Mouse (Mus musculus): ENCODE results near the gene Gatc.
"Not testable (repeated sequence)": the region's sequence is repeated elsewhere in the genome, so short reads cannot be mapped to it uniquely, and the experiment has no call there.

Gene Gatc

GRCm38 (mm10) chr5:115340577-115341313 lies at the start of gene Gatc, which contains the start of gene Triap1:
TSS of gene Gatc (minus strand) at chr5:115341178.
TSS of gene Triap1 (plus strand) at chr5:115341225.
- peak; percentile 88 to 95 for DNase-seq

- DNase-seq, result not testable (repeated sequence)
Observed at GRCm38 (mm10) chr5:115378882-115379281, 37.9 kb upstream of the Gatc start.

- DNase-seq, result no peak
Observed at GRCm38 (mm10) chr5:115375436-115375835, 34.5 kb upstream of the Gatc start.

DNA sequence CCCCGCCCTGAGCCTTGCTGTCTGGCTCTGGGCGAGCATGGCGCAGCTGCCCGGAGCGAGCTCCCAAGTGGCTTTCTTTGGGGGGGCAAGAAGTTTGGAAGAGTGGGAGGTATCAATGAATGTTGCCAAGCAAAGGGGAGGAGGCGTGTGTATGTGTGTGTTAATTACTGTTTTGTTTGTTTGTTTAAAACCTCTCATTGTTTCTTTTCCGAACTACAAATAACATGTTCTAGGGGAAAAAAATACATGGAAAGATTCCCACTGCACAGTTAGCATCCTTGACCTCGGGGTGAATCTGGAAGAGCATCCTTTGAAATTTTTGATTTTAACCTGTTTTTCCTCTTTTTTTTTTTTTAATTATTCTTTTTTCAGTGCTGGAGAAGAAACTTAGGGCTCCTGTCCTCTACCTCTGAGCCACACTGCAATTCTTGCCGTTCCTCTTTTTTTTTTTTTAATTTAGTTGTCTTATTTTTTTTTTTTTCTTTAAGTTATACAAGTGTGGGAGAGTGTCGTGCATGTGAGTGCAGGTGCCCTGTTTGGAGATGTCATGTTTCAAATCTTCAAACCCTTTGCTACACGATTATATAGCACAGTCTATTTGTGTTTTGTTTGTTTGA lies 33.3 kb upstream of the Gatc start:
- no peak for DNase-seq

DNA sequence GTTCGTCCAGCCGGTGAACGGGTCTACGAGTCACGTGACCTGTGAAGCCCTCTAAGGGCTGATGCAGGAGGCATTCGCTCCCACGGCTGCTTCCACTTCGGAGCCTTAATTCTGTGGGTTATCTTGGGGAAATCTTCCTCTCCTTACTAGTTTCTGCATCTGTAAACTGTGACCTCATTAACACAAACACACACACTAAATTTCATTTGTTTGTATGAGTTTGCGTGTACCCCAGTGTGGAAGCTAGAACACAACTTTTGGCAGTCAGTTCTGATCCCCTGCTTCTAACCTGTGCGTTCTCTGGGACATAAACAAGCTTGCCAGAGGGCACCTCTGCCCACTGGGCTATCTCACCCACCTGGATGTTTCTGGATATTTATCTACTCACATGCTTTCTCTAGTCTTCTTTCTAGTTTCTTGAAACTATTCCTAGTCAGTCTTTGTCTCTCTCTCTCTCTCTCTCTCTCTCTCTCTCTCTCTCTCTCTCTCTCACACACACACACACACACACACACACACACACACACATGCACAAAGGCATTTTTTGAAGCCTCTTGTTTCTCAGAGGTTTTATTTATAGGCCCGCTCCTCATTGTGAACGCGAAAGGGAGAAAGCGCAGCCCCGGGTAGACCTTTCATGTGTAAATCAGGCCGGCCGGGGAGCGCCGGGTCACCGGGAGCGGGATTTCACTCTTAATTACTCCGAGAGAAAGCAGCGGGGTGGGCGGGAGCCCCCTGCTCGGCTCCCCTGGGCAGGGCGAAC lies 32.6 kb upstream of the Gatc start:
- no peak for DNase-seq

DNA sequence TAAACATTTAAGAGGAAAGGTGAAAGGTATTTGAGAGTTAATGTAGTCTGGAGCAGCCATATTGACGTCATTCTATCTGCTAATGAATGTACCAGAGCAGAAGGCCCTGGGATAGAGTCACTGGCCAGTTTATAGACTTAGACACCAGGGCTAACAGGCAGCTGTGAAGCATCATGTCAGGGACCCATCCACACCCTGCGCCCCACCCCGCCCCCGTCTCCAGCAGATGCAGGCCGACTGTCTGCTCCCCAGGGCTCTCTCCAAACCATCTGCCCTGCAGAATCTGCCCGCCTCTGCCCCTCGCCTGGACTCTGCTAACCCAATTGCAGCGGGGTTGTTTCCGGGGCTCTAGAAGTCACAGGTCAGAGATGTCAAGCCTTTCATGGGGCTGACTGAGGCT lies 30.8 kb upstream of the Gatc start:
- peak in 1 of 2 experiments; percentile 15 for DNase-seq

GRCm38 (mm10) chr5:115364782-115365181 lies 23.8 kb upstream of the Gatc start:
- no peak for DNase-seq

- no peak for DNase-seq
Observed at GRCm38 (mm10) chr5:115362819-115363714, 22.1 kb upstream of the Gatc start.

DNA sequence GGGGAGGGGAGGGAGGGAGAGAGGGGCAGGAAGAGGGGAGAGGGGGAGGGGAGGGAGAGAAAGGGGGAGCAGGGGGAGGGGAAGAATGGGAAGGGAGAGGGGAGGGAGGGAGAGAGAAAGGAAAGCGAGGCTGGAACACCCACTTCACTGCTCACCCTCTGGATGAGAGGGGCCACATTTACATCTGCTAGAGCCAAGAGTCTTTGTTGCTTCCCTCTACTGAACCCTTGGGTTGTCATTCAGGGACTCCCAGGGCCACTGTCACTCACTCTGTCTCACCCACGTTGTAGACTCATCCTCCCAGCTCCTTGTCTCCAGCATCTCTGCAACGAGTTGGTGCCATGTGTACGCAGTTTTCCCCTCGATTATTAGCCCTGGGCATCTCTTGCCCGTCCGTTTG lies 21.2 kb upstream of the Gatc start:
- no peak for DNase-seq

DNA sequence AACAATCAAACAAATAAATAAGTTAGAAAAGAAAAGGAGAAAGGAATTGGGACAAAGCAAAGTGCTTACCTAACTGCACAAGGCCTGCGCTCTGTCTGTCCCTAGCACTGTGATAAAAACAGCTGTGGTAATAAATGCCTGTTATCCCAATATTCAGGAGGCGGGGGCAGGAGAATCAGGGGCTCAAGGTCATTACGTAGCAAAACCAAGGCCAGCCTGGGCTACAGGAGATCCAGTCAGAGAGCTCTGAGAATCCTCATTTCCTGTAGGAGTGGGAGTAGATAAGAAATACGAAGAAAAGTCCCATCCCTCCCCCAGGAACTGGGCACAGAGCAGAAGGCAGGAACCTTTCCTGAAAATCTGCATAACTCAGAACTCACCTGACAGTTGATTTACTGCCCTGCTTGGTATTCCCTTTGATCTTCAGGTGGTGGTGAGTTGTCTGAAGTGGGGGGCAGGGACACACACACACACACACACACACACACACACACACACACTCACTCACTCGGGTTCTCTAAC lies 18.9 kb upstream of the Gatc start:
- DNase-seq, result no peak

DNA sequence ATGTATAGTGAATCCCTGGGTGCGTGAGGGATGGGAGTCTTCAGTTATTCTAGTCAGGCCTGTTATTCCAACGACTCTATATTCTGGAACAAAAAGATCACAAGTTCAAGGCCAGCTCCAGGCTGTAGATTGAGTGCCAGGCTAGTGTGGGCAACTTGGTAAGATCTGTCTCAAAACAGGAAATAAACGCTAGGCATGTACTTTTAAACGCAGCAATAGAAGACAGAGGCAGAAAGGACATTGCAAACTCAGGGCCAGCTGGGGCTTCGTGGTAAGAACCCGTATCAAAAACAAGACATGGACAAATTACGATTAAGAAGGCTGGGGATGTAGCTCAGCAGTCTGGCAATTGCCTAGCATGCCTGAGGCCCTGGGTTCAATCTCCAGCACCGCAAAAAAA lies 18.5 kb upstream of the Gatc start:
- no peak for DNase-seq

GRCm38 (mm10) chr5:115358872-115359271 lies 17.9 kb upstream of the Gatc start:
- DNase-seq, result peak; percentile 81 to 93

- no peak for DNase-seq
Observed at GRCm38 (mm10) chr5:115355070-115355469, 14.1 kb upstream of the Gatc start.

GRCm38 (mm10) chr5:115351348-115351747 lies 10.4 kb upstream of the Gatc start:
- no peak for DNase-seq

- no peak for DNase-seq
Observed at GRCm38 (mm10) chr5:115349225-115349555, 8.2 kb upstream of the Gatc start.

DNA sequence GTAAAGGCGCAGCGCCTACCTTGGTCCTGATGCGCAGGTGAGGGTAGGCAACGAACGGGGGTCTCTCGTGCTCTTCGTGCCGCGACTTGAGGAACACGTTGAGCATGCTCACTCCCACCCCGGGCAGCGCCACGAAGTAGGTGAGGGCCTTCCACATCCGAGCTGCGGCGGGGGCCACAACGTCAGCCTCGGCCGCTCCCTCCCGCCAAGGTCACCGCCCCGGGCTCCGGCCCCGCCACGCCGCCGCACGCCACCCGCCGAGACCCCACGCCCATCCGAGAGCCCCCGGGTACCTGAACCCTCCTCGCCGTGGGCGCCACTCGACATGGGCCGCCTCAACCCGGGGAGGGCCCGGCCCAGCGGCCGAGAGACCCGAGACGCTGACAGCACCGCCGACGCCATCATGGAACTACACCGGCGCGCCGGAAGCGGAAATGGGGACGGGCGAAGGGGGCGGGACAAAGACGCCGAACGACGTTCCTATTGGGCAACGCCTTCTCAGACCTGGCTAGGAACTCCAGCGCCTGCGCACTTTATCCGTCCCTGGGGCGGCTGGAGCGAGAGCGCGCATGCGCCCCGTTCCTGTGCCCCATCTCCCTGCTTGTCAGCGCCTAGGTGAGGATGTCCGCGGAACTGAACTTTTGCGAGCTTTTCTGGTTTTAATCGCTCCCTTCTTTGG lies 7.7 kb upstream of the Gatc start, which contains the start of gene Cox6a1:
Gene Cox6a1, minus strand, starts transcription at position 436 of the 679 bp plus-strand sequence.
- DNase-seq, result peak; percentile 99

DNA sequence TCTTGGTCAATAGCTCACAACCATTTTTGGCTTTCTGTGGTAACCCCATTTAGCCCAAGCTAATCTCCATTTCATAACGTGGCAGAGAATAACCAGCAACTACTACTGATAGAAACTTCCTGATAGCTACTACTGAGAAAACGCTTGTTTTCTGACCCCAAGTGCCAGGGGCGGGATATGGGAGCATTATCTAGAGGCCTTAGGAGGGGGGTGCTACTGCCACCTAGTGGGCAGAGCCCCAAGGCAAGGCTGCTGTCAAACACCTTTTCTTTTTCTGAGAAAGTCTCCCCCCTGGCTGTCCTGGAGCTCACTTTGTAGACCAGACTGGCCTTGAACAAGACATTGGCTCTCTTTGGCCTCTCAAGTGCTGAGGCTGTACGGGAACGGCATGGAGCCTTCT lies 6.6 kb upstream of the Gatc start:
- DNase-seq, result peak; percentile 89 to 93

DNA sequence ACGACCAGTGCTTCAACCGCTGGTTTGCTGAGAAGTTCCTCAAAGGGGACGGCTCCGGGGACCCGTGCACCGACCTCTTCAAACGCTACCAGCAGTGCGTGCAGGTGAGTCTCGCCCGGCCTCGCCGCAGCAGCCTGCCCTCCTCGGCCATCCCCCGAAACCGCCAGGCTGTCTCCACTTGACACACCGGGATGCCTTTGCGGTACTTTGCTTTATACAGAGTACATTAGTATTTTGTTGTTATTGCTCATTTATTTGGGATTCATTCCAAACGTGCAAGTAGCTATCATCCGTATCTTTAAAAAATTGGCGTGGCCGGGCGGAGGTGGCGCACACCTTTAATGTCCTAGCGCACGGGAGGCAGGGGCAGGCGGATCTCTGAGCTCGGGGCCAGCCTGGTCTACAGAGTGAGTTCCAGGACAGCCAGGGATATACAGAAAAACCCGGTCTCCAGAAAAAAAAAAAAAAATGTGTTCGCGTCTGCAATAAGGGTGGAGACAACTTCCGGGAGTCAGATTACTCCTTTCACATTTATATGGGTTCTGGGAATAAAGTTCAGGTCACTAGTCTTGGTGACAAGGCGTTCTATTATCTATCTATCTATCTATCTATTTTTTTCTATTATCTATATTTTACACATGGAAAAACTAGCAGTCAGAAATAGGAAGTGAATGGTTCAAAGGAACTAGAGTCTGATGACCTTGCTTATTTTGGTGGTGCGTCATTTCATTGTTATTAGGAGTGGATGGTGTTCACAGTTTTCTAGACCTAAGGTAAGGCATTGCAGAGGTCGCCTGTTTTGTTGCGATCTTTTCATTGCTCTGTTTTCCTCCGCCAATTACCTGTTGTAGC lies 562 bp upstream of the Gatc start:
- DNase-seq, result no peak

GRCm38 (mm10) chr5:115340007-115340406 lies 971 bp downstream of the Gatc start:
- DNase-seq, result no peak

DNA sequence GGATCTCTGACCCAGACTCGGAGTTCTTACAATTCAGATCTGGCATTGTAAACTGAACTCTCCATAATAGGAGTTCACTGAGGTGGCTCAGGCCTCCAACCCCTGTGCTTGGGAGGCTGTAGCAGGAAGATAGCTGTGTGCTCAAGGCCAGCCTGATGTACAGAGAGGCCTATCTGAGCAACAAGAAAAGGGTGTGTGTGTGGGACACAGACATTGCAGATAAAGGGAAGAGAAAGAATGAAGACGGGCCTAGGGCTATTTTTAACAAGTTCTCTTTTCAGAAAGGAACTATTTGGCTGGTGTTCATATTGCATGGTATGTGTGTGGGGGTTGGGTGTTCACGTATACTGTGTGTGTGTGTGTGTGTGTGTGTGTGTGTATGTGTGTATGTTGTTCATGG lies 7.4 kb downstream of the Gatc start:
- DNase-seq, result no peak

DNA sequence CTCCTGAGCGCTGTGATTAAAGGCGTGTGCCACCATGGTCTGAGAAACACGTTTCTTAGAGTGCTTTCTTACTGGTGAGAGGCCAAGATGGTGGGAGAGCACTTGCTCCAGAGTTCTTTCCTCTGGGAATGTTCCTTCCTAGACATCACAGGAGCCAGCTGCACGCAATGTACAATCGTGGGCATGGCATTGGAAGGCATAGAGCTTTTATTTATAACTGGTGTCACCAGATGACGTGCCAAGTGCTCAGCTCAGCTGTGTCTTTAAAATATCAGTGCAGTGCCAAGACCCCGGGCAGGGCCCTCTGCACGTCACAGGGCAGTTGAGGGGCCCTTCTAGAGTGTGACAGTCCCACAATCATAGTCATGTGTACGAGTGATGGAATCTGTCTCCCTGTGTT lies 10.0 kb downstream of the Gatc start:
- no peak for DNase-seq
